Mouse (Mus musculus) bone marrow macrophage, adult 2 months (primary cell): ENCODE data around the gene Olfr1438-ps1. TPM values are rescaled to one million over a fixed set of nuclear protein-coding genes. Genes with fewer than 3 reads are reported as not detected.
"Not testable (repeated sequence)": the region's sequence is repeated elsewhere in the genome, so short reads cannot be mapped to it uniquely, and the experiment has no call there.

Experiments
- H3K27ac ChIP-seq: 2 replicates; pipeline ENCODE4 v1.5.1; 2012; ENCODE audit warnings: low read depth, low read length; ENCODE audit not compliant: insufficient read depth
- H3K4me1 ChIP-seq: 2 replicates; pipeline ENCODE4 v1.6.1; 2012; ENCODE audit warnings: low read length; ENCODE audit not compliant: control insufficient read depth, insufficient read depth
- H3K4me3 ChIP-seq: 2 replicates; pipeline ENCODE4 v1.5.1; 2012; ENCODE audit warnings: mild to moderate bottlenecking, low read length, moderate library complexity; ENCODE audit not compliant: insufficient read depth
- CTCF ChIP-seq: IDR thresholded peaks from 2 replicates; pipeline ENCODE4 v1.5.1; 2012; ENCODE audit warnings: low read depth, mild to moderate bottlenecking, low read length, moderate library complexity
- POLR2A ChIP-seq: IDR thresholded peaks from 2 replicates; pipeline ENCODE4 v1.6.1; 2012; ENCODE audit warnings: mild to moderate bottlenecking, low read depth, low read length, borderline replicate concordance
- polyA plus RNA-seq: library from polyadenylated mRNA; stranded (reverse); fragments of >200 nt; gene quantifications from 2 replicates; pipeline ENCODE4 v1.2.4, GENCODE M21; 2012; ENCODE audit not compliant: missing spikeins, insufficient read depth, insufficient read length

The Olfr1438-ps1 gene
- polyA plus RNA-seq: 0.17 TPM in 1 of 2 replicates, not detected in the other

DNA sequence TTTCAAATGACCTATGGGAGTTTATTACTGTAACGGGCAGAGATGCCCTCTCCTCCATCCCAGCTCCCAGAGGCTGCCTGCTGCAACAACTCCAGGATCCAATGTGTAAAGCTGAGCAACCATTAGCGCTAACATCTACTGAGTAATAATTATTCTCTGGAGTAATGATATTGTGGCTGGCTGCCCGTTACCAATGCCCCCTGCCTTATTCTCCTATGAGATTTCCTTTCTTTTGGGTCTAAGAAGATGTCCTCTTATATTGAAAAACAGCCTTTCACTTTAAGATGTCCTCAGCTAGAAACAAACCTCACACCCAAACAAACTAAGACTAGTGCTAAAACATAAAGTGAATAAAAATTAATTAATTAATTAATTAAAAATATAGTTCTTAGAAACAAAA lies at the start of gene Olfr1438-ps1:
TSS of gene Olfr1438-ps1 (minus strand) at position 101 of the 400 bp plus-strand sequence.
- H3K27ac ChIP-seq: no peak within 1 kb of the TSS
- TF ChIP-seq POLR2A (no peak), CTCF (no peak)
- no peaks in the 10 kb centered on the region for H3K4me1 ChIP-seq
- no peak within 1 kb of the TSS for H3K4me3 ChIP-seq

DNA sequence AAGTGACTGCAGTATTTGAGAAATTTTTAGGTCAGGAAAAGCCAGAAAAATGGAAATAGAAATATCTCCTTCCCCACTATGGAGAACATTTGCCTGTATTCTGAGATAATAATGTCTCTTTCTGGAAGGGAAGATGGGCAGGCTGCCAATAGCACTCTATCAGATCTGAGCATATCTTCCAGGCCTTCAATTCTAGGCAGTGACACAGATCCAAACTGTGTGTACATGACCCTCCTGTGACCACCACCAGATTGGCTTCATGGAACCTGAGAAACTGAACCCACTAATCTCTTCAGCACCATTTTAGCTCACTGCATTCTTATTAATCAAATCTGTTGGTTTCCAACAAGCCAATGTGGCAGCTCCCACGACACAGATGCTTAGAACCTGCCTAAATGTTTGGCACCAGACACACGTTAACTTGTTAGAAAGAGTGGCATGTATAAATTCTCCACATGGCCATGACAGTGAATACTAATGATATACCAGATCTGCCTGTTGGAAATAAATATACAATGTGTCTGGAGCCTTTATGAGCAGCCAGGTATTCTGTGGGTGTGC lies 38.8 kb upstream of the Olfr1438-ps1 start:
- TF ChIP-seq CTCF (no peak), POLR2A (no peak)
- H3K4me1 ChIP-seq: no peaks in the 10 kb centered on the region
- H3K4me3 ChIP-seq: no peak overlapping the region
- H3K27ac ChIP-seq: no peak overlapping the region

DNA sequence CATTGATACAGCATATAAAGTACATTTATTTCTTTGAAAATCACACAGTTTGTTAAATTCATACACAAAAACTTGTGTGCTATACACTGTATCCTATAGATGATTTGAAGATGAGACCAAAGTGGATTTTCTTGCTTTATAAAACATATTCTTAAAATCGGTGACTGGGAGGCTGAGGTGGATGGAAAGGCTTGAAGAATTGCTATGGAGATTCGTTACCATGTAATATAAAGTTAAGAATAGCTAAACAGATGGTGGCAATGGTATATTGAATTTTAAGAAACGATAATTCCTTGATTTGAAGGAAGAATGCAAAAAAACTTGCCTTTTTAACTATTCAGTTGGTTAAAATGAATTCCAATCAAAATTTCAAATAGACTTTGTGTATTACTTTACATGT lies 37.3 kb upstream of the Olfr1438-ps1 start:
- Histone ChIP-seq H3K4me3 (no peak overlapping the region), H3K4me1 (no peaks in the 10 kb centered on the region), H3K27ac (no peak overlapping the region)
- no peak for TF ChIP-seq CTCF
- TF ChIP-seq POLR2A: no peak

DNA sequence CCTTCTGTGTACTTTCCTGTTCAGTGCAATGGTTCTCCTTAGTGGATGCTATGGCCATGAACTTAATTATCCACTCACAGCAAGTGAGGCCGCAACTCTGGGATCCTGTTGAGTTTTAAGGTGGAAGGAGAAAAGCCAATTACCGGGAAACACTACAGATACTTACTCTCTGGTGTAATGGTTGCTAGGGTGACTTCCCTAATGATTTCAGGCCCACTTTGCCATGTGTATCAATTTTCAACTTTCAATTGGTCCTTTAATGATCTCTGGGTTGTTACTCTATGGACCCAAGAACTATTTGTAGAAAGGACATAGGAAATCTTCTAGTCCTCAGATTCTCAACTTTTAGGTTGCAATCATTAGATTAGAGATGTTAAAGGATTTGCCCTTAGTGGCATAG lies 10.7 kb downstream of the Olfr1438-ps1 start, which contains the start of gene Olfr1437:
TSS of gene Olfr1437 (minus strand) at position 101 of the 400 bp plus-strand sequence.
- TF ChIP-seq CTCF (no peak), POLR2A (no peak)
- no peaks in the 10 kb centered on the region for H3K4me1 ChIP-seq
- H3K27ac ChIP-seq: no peak within 1 kb of the TSS
- no peak within 1 kb of the TSS for H3K4me3 ChIP-seq

DNA sequence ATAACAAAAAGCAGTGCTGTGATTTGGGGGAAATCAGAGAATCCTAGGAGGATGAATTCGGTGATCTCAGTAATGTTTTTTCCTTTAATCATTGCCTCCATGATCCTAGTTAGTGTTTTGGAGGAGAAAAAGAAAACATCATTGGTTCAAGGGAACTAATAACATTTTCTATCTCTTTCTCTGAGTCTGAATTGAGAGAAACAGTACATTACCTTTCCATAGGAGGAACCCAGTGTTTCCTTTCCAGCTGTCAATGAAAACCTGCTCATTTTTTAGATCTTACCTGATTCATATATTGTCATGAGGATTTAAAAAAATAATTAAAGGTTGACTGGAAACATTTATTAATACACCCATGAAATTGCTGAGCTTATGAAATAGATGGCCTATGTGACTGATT lies 36.7 kb downstream of the Olfr1438-ps1 start, which contains the start of gene Olfr1436:
TSS of gene Olfr1436 (minus strand) at position 101 of the 400 bp plus-strand sequence.
- H3K27ac ChIP-seq, H3K4me3 ChIP-seq, H3K4me1 ChIP-seq: not testable (repeated sequence)

DNA sequence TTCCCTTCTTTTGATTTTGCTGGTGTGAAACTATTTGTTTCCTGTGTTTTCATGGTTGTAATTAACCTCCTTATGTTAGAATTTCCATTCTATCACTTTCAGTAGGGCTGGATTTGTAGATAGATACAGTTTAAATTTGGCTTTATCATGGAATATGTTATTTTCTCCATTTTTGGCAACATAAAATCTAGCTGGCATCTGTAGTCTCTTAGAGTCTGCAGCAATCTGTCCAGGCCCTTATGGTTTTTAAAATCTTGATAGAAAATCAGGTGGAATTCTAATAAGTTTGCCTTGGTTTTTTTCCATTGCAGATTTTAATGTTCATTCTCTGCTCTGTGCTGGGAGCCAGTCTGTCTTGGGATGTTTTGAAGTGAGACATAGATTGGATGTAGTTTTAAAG lies 42.7 kb downstream of the Olfr1438-ps1 start:
- no peaks in the 10 kb centered on the region for H3K4me1 ChIP-seq
- TF ChIP-seq POLR2A (no peak), CTCF (no peak)
- H3K4me3 ChIP-seq: no peak overlapping the region
- no peak overlapping the region for H3K27ac ChIP-seq

DNA sequence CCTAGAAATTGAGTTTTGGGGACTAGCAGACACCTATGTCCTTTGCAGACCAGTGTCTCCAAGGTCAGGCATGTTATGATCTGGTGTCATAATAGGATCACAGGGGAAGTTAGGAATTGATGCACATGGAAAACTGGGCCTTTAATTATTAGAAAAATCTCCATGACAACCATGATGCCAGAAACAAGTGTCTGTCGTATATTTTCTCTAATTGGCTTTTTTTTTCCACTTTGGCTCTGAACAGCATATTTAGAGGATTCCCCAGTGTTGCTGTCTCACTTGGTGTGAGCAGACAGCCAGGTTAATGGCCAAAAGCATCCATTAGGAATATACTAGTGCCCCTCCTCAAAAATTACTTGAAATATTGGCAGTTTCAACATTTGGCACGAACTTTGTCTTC lies 56.2 kb downstream of the Olfr1438-ps1 start, which contains the start of gene Olfr1434:
TSS of gene Olfr1434 (plus strand) at position 301 of the 400 bp plus-strand sequence.
- Histone ChIP-seq H3K4me1 (no peaks in the 10 kb centered on the region), H3K4me3 (no peak within 1 kb of the TSS), H3K27ac (no peak within 1 kb of the TSS)
- TF ChIP-seq CTCF (no peak), POLR2A (no peak)

Other genes with a start within 250 kb of the Olfr1438-ps1 start
- not detected in 2 replicates for gene Olfr1426, start 243.9 kb downstream of the Olfr1438-ps1 start, polyA plus RNA-seq
- not detected in 2 replicates for gene Olfr1427, start 232.6 kb downstream of the Olfr1438-ps1 start, polyA plus RNA-seq
- not detected in 2 replicates for gene Olfr1428, start 220.0 kb downstream of the Olfr1438-ps1 start, polyA plus RNA-seq
- not detected in 2 replicates for gene Olfr76, start 212.7 kb downstream of the Olfr1438-ps1 start, polyA plus RNA-seq
- gene Olfr1555-ps1, start 165.8 kb downstream of the Olfr1438-ps1 start, polyA plus RNA-seq: 0.20 and 0.28 TPM in 2 replicates
- gene Olfr1431, start 135.3 kb downstream of the Olfr1438-ps1 start, polyA plus RNA-seq: not detected in 2 replicates
- not detected in 2 replicates for gene Olfr1432, start 103.3 kb downstream of the Olfr1438-ps1 start, polyA plus RNA-seq
- gene Olfr262, start 94.3 kb downstream of the Olfr1438-ps1 start, polyA plus RNA-seq: not detected in 2 replicates
- gene Olfr235, start 74.9 kb downstream of the Olfr1438-ps1 start, polyA plus RNA-seq: not detected in 2 replicates
- gene Olfr1434, start 56.1 kb downstream of the Olfr1438-ps1 start, polyA plus RNA-seq: not detected in 2 replicates
- gene Olfr1436, start 36.8 kb downstream of the Olfr1438-ps1 start, polyA plus RNA-seq: not detected in 2 replicates
- not detected in 2 replicates for gene Olfr1437, start 10.8 kb downstream of the Olfr1438-ps1 start, polyA plus RNA-seq
- gene Olfr1440, start 51.4 kb upstream of the Olfr1438-ps1 start, polyA plus RNA-seq: not detected in 2 replicates
- gene Olfr1441, start 81.5 kb upstream of the Olfr1438-ps1 start, polyA plus RNA-seq: not detected in 2 replicates
- not detected in 2 replicates for gene Pfpl, start 92.0 kb upstream of the Olfr1438-ps1 start, polyA plus RNA-seq
- 2,155 and 2,361 TPM in 2 replicates for gene Mpeg1, start 124.9 kb upstream of the Olfr1438-ps1 start, polyA plus RNA-seq
- gene Dtx4, start 165.5 kb upstream of the Olfr1438-ps1 start, polyA plus RNA-seq: 18.5 and 19.3 TPM in 2 replicates
- gene Fam111a, start 209.8 kb upstream of the Olfr1438-ps1 start, polyA plus RNA-seq: 101 and 108 TPM in 2 replicates